Mouse (Mus musculus) stomach, postnatal 0 days (tissue): ENCODE measurements around the gene Gm10337.

Experiments
- CTCF ChIP-seq: IDR thresholded peaks from 2 replicates; pipeline ENCODE4 v1.5.1; 2016; ENCODE audit warnings: antibody characterized with exemption, low read depth, mild to moderate bottlenecking, moderate library complexity
- EP300 ChIP-seq: optimal IDR thresholded peaks from 2 replicates; pipeline ENCODE3; 2016; ENCODE audit warnings: antibody characterized with exemption

GRCm38 (mm10) chr15:102506864-102507263 lies 3.3 kb downstream of the Gm10337 start:
- TF ChIP-seq CTCF (no peak), EP300 (no peak)
